Mouse (Mus musculus) hindbrain, embryonic 12.5 days (tissue): Measurements from ENCODE around the gene Mrps27. TPM values are rescaled to one million over a fixed set of nuclear protein-coding genes. Genes with fewer than 3 reads are reported as not detected.

Experiments used
- ATAC-seq: fragments of 200-750 bp; cut with Nextera tagmentation; 2 replicates; pipeline ENCODE4 v1.8.0; 2017; ENCODE audit warnings: moderate TSS enrichment; ENCODE audit not compliant: low FRiP score
- H3K27ac ChIP-seq: fragments of 300-500 bp; sonication (generic); 2 replicates; pipeline ENCODE4 v1.5.1; 2016; ENCODE audit warnings: mild to moderate bottlenecking
- H3K27me3 ChIP-seq: fragments of 300-500 bp; sonication (generic); 2 replicates; pipeline ENCODE4 v1.6.1; 2016; ENCODE audit warnings: mild to moderate bottlenecking
- H3K36me3 ChIP-seq: fragments of 300-500 bp; sonication (generic); 2 replicates; pipeline ENCODE4 v1.6.1; 2016; ENCODE audit warnings: mild to moderate bottlenecking
- H3K4me1 ChIP-seq: fragments of 300-500 bp; sonication (generic); 2 replicates; pipeline ENCODE4 v1.6.1; 2016
- H3K4me2 ChIP-seq: fragments of 300-500 bp; sonication (generic); replicated peaks from 2 replicates; pipeline ENCODE4 v1.6.1; 2016; ENCODE audit warnings: mild to moderate bottlenecking
- H3K4me3 ChIP-seq: fragments of 300-500 bp; sonication (generic); 2 replicates; pipeline ENCODE4 v1.5.1; 2016; ENCODE audit warnings: mild to moderate bottlenecking
- H3K9ac ChIP-seq: fragments of 300-500 bp; sonication (generic); 2 replicates; pipeline ENCODE4 v1.6.1; 2016; ENCODE audit warnings: mild to moderate bottlenecking, moderate library complexity
- H3K9me3 ChIP-seq: fragments of 300-500 bp; sonication (generic); replicated peaks from 2 replicates; pipeline ENCODE4 v1.6.1; 2016; ENCODE audit warnings: mild to moderate bottlenecking
- WGBS: fragments of 180-500 bp; shearing (Covaris S2); methylation state at CpG from one replicate; pipeline ENCODE4 v1.1.7; 2016; 5-methylcytosine and 5-hydroxymethylcytosine counted together
- polyA plus RNA-seq: library from polyadenylated mRNA; unstranded; fragments of >200 nt; fragmentation: Nextera tagmentation; extraction: Ambion mirVana; gene quantifications from 2 replicates; pipeline ENCODE4 v1.2.1, GENCODE M21; 2016

Mrps27 gene
- polyA plus RNA-seq, 1 experiment from 2014 or later, result 45.9 TPM

DNA sequence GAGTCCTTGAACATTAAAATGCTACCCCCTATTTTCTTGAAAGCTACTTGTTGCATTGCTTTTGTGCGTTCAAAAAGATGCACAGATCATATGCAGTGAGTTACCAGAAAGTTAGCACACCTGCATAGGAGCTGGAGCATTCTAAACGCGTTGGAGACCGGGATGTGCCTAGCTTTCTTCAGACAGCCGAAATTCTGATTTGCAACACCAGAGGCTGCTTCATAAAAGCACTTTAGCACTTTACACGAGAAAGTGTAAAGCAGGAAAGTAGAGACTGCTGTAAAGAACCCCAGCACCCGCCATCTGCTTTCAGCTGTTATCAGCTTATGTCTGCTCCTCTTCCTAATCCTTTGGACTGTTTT is 8.9 kb downstream of the Mrps27 start:
- Histone ChIP-seq H3K9ac (peak overlapping the region; percentile 50), H3K4me1 (0 out of 2 replicates have a peak, but pooled peaks cover 3% of the 10 kb centered on the region), H3K27me3 (no peaks in the 10 kb centered on the region), H3K36me3 (peaks cover 16% of the 10 kb centered on the region), H3K4me3 (peak overlapping the region; percentile 43), H3K9me3 (no peaks in the 10 kb centered on the region), H3K27ac (peak overlapping the region; percentile 73), H3K4me2 (peak overlapping the region; percentile 68)
- WGBS, result 17% methylated on average over 7 of the region's 7 CpGs
- ATAC-seq, result peak; percentile 18; the same call in 1 of the 2 replicates

DNA sequence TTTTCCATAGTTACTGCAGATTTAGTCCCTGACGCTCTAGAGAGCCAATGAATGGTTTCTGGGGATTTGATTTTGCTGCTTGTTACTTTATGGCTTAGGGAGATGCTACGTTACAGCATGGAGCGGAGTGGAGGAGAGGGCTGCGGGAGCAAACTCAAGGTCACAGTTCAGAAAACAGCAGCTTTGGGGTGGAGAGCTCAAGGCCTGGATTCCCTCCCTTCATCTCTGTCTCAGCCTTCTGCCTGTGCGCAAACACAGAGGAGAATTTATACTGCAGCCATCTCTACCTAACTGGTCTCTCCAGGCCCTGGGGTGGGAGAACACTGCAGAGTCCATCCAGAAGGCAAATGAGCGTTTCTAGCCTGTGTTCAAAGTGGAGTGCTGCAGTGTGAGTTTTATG is 10.5 kb downstream of the Mrps27 start:
- 0 out of 2 replicates have a peak, but pooled peaks cover 10% of the 10 kb centered on the region for H3K36me3 ChIP-seq
- H3K4me1 ChIP-seq, result peaks cover 3% of the 10 kb centered on the region; the same call in 1 of the 2 replicates
- H3K9me3 ChIP-seq, result no peaks in the 10 kb centered on the region
- no peak for ATAC-seq
- H3K4me2 ChIP-seq, result no peak overlapping the region
- WGBS, result 88% methylated on average over 6 of the region's 6 CpGs
- H3K4me3 ChIP-seq, result no peak overlapping the region
- no peak overlapping the region for H3K27ac ChIP-seq
- no peak overlapping the region for H3K9ac ChIP-seq
- no peaks in the 10 kb centered on the region for H3K27me3 ChIP-seq

DNA sequence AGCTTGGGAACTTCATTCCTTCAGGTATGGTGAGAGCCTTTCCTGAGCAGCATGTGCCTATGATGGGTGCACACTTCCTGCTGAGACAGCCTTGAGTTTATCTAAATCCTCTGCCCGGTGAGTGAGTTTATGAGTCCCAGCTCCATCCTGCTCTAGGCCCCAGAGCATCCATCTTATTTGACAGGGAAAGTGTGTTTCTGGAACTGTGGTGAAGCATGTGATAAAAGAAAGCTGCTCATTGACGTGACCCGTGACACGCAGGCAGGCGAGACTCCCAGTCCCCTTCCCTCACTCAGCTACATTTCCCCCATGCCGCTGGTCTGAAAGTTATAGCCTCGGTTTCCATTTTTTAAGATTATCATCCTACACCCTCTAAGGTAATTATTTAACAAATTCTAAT is 11.3 kb downstream of the Mrps27 start:
- ATAC-seq, result no peak
- no peaks in the 10 kb centered on the region for H3K27me3 ChIP-seq
- 73% methylated on average over 7 of the region's 7 CpGs for WGBS
- no peak overlapping the region for H3K9ac ChIP-seq
- no peak overlapping the region for H3K4me3 ChIP-seq
- H3K36me3 ChIP-seq, result 0 out of 2 replicates have a peak, but pooled peaks cover 6% of the 10 kb centered on the region
- H3K4me1 ChIP-seq, result peaks cover 3% of the 10 kb centered on the region; the same call in 1 of the 2 replicates
- H3K9me3 ChIP-seq, result no peaks in the 10 kb centered on the region
- no peak overlapping the region for H3K27ac ChIP-seq
- no peak overlapping the region for H3K4me2 ChIP-seq

DNA sequence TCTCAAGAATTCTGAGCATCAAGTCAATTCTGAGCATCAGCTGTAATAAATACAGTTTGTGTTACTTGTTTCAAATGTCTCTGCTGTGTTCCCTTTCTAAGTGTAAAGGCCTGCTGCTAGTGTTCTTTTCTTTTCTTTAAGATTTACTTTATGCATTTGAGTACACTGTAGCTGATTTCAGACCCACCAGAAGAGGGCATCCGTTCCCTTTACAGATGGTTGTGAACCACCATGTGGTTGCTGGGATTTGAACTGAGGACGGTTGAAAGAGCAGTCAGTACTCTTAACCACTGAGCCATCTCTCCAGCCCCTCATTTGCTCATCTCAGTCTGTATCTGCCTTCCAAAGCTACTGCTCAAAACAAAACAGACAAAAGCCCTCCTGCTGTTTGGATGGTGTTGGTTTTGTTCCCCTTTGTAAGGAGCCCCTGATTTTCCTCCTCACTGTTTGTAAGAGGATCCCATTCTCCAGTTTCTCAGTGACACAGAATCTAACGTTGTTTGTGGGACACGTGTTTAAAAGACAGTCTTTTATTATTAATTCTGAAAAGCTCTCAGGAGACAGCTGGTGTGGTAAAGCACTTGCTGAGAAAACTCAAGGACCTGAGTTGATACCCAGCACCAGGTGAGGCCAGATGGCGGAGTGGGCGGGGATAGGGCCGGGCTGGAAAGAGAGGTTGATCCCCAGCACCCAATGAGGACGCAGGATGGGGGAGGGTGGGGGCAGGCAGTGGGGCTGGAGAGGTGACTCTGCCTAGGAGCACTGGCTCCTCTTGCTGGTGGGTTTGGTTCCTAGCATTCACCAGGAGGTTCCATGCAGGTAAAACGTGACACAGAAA is 12.1 kb downstream of the Mrps27 start:
- ATAC-seq, result no peak
- Histone ChIP-seq H3K36me3 (0 out of 2 replicates have a peak, but pooled peaks cover 2% of the 10 kb centered on the region), H3K4me1 (peaks cover 3% of the 10 kb centered on the region; the same call in 1 of the 2 replicates), H3K9ac (no peak overlapping the region), H3K9me3 (no peaks in the 10 kb centered on the region), H3K27ac (no peak overlapping the region; the same call in 1 of the 2 replicates), H3K4me2 (no peak overlapping the region), H3K27me3 (no peaks in the 10 kb centered on the region), H3K4me3 (no peak overlapping the region)
- WGBS, result 37% methylated on average over 9 of the region's 9 CpGs

DNA sequence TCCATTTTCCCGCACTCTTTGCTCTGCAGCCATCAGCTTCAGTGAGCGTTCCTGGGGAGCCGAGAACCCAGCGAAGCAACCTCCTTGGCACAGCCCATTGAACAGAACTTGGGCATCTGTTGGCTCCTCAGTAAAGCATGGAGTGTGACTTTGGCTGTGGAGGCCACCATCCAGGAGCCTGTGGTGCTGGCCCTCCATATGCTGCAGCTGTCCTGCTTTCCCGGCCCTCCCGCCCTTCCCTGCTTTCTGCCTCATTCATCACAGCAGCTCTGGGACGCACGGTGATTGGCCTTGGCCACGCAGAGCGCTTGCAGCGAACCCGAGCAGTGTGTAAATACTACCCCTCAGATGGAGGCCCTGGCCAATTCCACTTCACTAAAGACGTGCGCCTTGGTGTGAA is 14.3 kb downstream of the Mrps27 start:
- H3K27me3 ChIP-seq, result no peaks in the 10 kb centered on the region
- 0 out of 2 replicates have a peak, but pooled peaks cover 13% of the 10 kb centered on the region for H3K36me3 ChIP-seq
- no peaks in the 10 kb centered on the region for H3K9me3 ChIP-seq
- no peak overlapping the region for H3K27ac ChIP-seq
- H3K4me2 ChIP-seq, result no peak overlapping the region
- no peak overlapping the region for H3K9ac ChIP-seq
- peak; percentile 72 for ATAC-seq
- H3K4me1 ChIP-seq, result peaks cover 4% of the 10 kb centered on the region; the same call in 1 of the 2 replicates
- WGBS, result 72% methylated on average over 14 of the region's 14 CpGs
- no peak overlapping the region for H3K4me3 ChIP-seq

DNA sequence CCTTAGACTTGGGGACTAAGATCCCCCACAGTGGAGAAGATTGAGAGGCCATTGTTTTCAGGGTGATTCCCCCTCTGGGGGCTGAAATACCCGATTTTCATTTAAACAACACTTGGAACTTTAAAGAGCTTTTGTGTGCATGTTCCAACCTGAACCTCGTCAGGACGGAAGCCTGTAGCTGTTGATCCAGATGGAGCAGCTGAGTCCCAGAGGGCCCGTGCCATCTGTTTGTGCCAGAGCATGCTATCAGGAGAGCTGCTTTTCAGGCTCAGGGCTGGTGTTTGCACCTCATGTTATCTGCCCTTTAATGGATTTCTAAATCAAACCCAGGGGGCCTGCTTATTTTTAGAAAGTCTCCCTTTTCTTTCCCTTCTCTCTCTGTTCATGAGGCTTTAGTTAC is 19.3 kb downstream of the Mrps27 start:
- Histone ChIP-seq H3K4me1 (peaks cover 7% of the 10 kb centered on the region), H3K36me3 (peaks cover 25% of the 10 kb centered on the region; the same call in 1 of the 2 replicates)

DNA sequence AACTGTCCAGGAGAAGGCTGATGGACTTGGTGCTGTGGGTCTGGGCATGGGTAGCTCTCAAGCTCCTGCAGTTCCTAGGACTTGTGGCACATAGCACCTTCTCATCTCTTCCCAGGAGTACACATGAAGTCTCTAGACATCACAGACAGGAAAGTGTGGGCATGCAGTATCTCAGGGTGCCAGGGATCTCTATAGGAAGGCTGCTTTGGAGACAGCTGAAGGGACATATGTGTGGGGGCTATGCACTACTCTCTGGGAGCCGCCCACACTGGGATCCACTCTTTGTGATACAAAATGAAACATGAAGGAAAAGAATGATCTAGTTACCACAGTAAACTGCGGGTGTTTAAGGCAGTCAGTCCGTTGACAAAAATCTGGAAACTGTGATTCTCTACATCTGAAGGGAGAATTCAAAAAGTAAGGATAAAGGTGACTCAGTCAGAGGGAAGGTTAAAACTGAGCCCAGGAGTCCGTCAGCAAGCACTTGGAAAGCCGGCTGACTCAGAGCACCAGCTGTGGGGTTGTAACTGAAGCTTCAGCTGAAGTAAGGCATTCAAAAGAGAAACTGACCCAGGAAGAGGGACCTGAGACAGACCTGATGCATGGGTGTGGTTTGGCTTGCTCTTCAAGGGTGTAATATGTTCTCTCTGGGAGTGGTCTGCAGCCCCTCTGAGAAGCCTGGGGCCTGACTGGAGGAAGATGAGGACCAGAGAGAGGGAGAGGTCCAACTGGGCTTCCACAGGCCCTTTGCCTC is 22.0 kb downstream of the Mrps27 start:
- Histone ChIP-seq H3K36me3 (peaks cover 22% of the 10 kb centered on the region; the same call in 1 of the 2 replicates), H3K4me2 (no peak overlapping the region), H3K4me3 (no peak overlapping the region), H3K27ac (no peak overlapping the region), H3K27me3 (no peaks in the 10 kb centered on the region), H3K9me3 (no peaks in the 10 kb centered on the region), H3K4me1 (peaks cover 11% of the 10 kb centered on the region), H3K9ac (no peak overlapping the region)
- ATAC-seq, result no peak
- WGBS, result 89% methylated on average over 5 of the region's 5 CpGs

More for the DNA sequence above, 19.3 kb downstream of the Mrps27 start:
- 53% methylated on average over 4 of the region's 4 CpGs for WGBS
- no peak overlapping the region for H3K9ac ChIP-seq
- no peaks in the 10 kb centered on the region for H3K27me3 ChIP-seq
- no peaks in the 10 kb centered on the region for H3K9me3 ChIP-seq
- no peak for ATAC-seq
- H3K4me3 ChIP-seq, result no peak overlapping the region
- no peak overlapping the region for H3K27ac ChIP-seq
- H3K4me2 ChIP-seq, result no peak overlapping the region

DNA sequence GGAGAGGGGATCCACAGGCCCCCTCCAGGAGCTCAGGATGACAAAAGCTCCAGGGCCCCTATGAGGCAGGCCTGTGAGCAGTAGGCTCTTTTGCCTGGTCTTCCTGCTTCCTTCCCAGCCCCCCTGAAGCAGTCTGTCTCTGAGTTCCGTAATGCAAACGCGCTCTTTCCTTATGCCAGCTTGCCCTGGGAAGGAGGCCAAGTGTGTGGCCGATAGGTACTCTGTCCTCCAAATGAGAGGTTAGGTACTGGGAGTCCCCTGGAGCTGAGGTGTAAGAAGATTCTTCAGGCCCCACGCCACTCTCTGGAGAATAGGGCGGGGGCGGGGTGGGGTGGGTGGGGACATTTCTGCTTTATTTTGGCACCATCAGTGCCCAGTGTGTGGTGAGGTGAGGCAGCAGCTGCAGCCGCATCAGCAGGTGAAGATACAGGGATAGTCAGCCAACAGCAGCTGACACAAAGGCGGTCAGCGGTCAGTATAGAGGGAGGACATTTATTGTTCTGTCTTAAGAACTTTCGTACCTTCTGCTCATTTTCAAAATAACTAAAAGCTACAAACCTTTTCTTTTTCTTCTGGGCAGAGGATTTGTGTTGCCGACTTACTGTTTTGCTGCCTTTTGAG is 23.1 kb downstream of the Mrps27 start:
- peaks cover 19% of the 10 kb centered on the region; the same call in 1 of the 2 replicates for H3K36me3 ChIP-seq
- no peak for ATAC-seq
- no peak overlapping the region for H3K27ac ChIP-seq
- no peak overlapping the region for H3K4me2 ChIP-seq
- no peaks in the 10 kb centered on the region for H3K27me3 ChIP-seq
- H3K4me1 ChIP-seq, result peaks cover 11% of the 10 kb centered on the region
- no peaks in the 10 kb centered on the region for H3K9me3 ChIP-seq
- WGBS, result 92% methylated on average over 12 of the region's 12 CpGs
- no peak overlapping the region for H3K9ac ChIP-seq
- H3K4me3 ChIP-seq, result no peak overlapping the region

DNA sequence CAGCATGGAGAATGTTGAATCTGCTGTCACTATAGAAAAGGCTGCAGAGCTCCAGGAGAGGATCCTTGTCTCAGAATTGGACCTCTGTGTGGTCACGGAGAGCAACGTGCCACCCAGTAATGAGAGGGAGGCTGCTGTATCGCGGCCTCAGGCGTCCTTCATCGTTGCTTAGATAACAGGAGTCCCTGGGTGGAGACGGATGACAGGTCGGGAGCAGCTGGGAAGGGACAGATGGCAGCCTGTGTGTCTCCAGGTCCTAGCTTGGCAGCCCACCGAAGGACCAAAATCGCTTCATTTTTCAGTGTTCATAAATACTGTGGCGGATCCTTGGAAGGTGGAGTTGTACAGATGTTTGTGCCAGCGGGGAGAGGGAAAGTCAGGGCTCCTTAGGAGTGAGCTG is 24.5 kb downstream of the Mrps27 start:
- H3K9ac ChIP-seq, result no peak overlapping the region
- ATAC-seq, result no peak
- H3K27me3 ChIP-seq, result no peaks in the 10 kb centered on the region
- H3K4me1 ChIP-seq, result peaks cover 9% of the 10 kb centered on the region; the same call in 1 of the 2 replicates
- peaks cover 12% of the 10 kb centered on the region; the same call in 1 of the 2 replicates for H3K36me3 ChIP-seq
- no peaks in the 10 kb centered on the region for H3K9me3 ChIP-seq
- H3K27ac ChIP-seq, result no peak overlapping the region
- no peak overlapping the region for H3K4me3 ChIP-seq
- WGBS, result 61% methylated on average over 12 of the region's 12 CpGs
- no peak overlapping the region for H3K4me2 ChIP-seq

DNA sequence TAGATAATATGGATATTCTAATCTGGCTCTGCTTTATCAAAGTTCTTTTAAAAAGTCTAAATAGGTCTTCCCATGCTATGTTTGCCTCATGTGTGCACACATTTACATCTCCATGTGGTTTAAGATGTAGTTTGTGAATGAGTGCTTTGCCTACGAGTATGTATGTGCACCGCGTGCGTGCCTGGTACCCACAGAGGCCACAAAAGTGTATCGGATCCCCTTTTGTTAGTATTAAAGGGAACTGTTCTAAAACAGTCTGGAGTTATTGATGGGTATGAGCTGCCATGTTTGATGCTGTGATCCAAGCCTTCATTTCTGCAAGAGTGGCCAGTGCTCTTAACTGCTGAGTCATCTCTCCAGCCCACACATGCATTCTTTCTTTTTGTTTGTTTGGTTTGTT is 26.7 kb downstream of the Mrps27 start:
- no peak overlapping the region for H3K9ac ChIP-seq
- no peak for ATAC-seq
- WGBS, result 89% methylated on average over 5 of the region's 5 CpGs

DNA sequence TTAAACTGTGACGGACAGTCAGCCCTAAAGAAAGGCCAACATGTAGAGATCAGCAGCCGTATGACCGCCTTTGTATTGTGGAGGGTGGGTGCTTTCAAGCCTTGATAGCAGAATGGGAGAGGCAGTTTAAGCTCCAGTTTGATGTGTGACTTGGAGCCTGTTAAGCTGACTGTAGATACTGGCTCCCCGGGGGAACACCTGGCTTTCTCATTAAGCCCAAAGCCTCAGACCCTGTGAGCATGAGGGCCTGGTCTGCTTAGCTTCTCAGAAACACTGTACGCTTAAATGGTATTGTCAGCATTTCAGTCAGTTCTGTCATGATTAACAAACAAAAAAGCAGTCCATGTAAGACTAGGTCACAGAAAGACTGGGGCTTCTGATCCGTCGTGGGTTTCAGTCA is 29.1 kb downstream of the Mrps27 start:
- no peak overlapping the region for H3K27ac ChIP-seq
- H3K9ac ChIP-seq, result no peak overlapping the region

More for the DNA sequence above, 26.7 kb downstream of the Mrps27 start:
- Histone ChIP-seq H3K4me2 (no peak overlapping the region), H3K27me3 (no peaks in the 10 kb centered on the region), H3K4me3 (no peak overlapping the region), H3K27ac (no peak overlapping the region), H3K4me1 (peaks cover 11% of the 10 kb centered on the region; the same call in 1 of the 2 replicates), H3K9me3 (no peaks in the 10 kb centered on the region), H3K36me3 (0 out of 2 replicates have a peak, but pooled peaks cover 5% of the 10 kb centered on the region)

DNA sequence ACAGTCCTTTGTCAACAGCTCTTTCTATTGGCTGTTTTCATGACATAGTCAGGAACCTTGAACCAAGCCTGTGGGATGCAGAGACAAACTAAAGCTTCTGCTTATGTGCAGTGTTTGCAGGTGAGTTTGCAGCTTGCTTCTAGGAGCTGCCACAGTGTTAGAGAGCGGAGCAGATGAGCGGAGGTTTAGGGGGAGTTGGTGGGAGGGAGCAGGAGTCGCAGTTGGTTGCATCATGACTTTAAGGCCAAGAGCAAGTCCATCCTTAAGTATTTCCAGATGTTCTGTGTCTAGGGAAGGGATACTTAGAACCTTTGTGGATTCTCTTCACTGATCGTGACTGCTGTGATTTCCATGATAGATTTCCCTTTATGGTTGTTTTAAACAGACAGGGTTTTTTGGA is 29.6 kb downstream of the Mrps27 start:
- no peaks in the 10 kb centered on the region for H3K36me3 ChIP-seq
- H3K9me3 ChIP-seq, result no peaks in the 10 kb centered on the region
- no peak overlapping the region for H3K27ac ChIP-seq
- no peak overlapping the region for H3K4me3 ChIP-seq
- no peaks in the 10 kb centered on the region for H3K27me3 ChIP-seq
- H3K4me2 ChIP-seq, result no peak overlapping the region
- no peak overlapping the region for H3K9ac ChIP-seq
- 0 out of 2 replicates have a peak, but pooled peaks cover 6% of the 10 kb centered on the region for H3K4me1 ChIP-seq
- ATAC-seq, result no peak
- WGBS, result 71% methylated on average over 4 of the region's 4 CpGs

More for the DNA sequence above, 29.1 kb downstream of the Mrps27 start:
- Histone ChIP-seq H3K4me2 (no peak overlapping the region), H3K27me3 (no peaks in the 10 kb centered on the region), H3K4me3 (no peak overlapping the region), H3K4me1 (peaks cover 11% of the 10 kb centered on the region; the same call in 1 of the 2 replicates), H3K9me3 (no peaks in the 10 kb centered on the region), H3K36me3 (no peaks in the 10 kb centered on the region)
- WGBS, result 76% methylated on average over 7 of the region's 7 CpGs
- no peak for ATAC-seq
